Mouse (Mus musculus) hindbrain, embryonic 15.5 days (tissue): ENCODE measurements around the gene Bicral. TPM values are rescaled to one million over a fixed set of nuclear protein-coding genes. Genes with fewer than 3 reads are reported as not detected.
"Not testable (repeated sequence)": the region's sequence is repeated elsewhere in the genome, so short reads cannot be mapped to it uniquely, and the experiment has no call there.

Source experiments
- ATAC-seq: fragments of 200-750 bp; cut with Nextera tagmentation; 2 replicates; pipeline ENCODE4 v1.8.0; 2017; ENCODE audit warnings: low read depth, moderate number of reproducible peaks, moderate TSS enrichment; ENCODE audit not compliant: low FRiP score
- H3K27ac ChIP-seq: fragments of 300-500 bp; sonication (generic); replicated peaks from 2 replicates; pipeline ENCODE4 v1.5.1; 2015; ENCODE audit warnings: mild to moderate bottlenecking, inconsistent platforms
- H3K27me3 ChIP-seq: fragments of 300-500 bp; sonication (generic); 2 replicates; pipeline ENCODE4 v1.6.1; 2015; ENCODE audit warnings: control low read depth, inconsistent platforms
- H3K36me3 ChIP-seq: fragments of 300-500 bp; sonication (generic); 2 replicates; pipeline ENCODE4 v1.6.1; 2015; ENCODE audit warnings: control low read depth, inconsistent platforms
- H3K4me1 ChIP-seq: fragments of 300-500 bp; sonication (generic); replicated peaks from 2 replicates; pipeline ENCODE4 v1.6.1; 2015; ENCODE audit warnings: control low read depth, inconsistent platforms
- H3K4me2 ChIP-seq: fragments of 300-500 bp; sonication (generic); 2 replicates; pipeline ENCODE4 v1.6.1; 2015; ENCODE audit warnings: moderate library complexity, mild to moderate bottlenecking, inconsistent platforms
- H3K4me3 ChIP-seq: fragments of 300-500 bp; sonication (generic); 2 replicates; pipeline ENCODE4 v1.5.1; 2015; ENCODE audit warnings: mild to moderate bottlenecking, inconsistent platforms
- H3K9ac ChIP-seq: fragments of 300-500 bp; sonication (generic); 2 replicates; pipeline ENCODE4 v1.6.1; 2015; ENCODE audit warnings: inconsistent platforms
- H3K9me3 ChIP-seq: fragments of 300-500 bp; sonication (generic); 2 replicates; pipeline ENCODE4 v1.6.1; 2016; ENCODE audit warnings: control low read depth, inconsistent platforms
- WGBS: fragments of 180-500 bp; shearing (Covaris S2); methylation state at CpG from one replicate; pipeline ENCODE4 v1.1.7; 2015; 5-methylcytosine and 5-hydroxymethylcytosine counted together
- polyA plus RNA-seq: library from polyadenylated mRNA; unstranded; fragments of >200 nt; fragmentation: Nextera tagmentation; extraction: Ambion mirVana; gene quantifications from 2 replicates; pipeline ENCODE4 v1.2.1, GENCODE M21; 2015

Bicral gene
- polyA plus RNA-seq, 1 experiment from 2014 or later = 10.3 TPM

DNA sequence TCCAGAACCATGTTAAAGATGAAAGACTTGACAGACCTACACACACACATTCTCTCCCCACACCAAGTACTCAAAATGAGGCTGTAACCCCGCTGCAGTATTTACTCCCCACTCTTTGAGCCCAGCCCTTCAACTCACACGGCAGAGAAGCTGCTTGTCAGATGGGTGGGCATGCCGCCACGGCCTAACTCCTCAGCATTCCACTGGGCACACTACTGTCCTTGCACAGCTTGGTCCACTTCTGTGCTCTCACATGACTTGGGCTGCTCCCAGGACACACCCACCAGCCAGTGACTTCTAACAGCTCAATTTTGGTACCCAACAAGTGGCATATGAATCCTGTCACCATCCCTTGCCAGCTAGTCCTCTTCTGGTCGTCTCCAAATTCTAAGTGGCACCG is 5.0 kb downstream of the Bicral start:
- no peak overlapping the region for H3K9ac ChIP-seq
- 0 out of 2 replicates have a peak overlapping the region, but pooled peaks have one; percentile 2 for H3K4me2 ChIP-seq
- peak; percentile 35; the same call in 1 of the 2 replicates for ATAC-seq
- H3K27ac ChIP-seq = peak overlapping the region; percentile 16; the same call in 1 of the 2 replicates
- no peak overlapping the region for H3K4me3 ChIP-seq
- H3K36me3 ChIP-seq = no peaks in the 10 kb centered on the region
- no peaks in the 10 kb centered on the region for H3K27me3 ChIP-seq
- peaks cover 33% of the 10 kb centered on the region for H3K4me1 ChIP-seq
- H3K9me3 ChIP-seq = no peaks in the 10 kb centered on the region
- 47% methylated on average over 6 of the region's 6 CpGs for WGBS

DNA sequence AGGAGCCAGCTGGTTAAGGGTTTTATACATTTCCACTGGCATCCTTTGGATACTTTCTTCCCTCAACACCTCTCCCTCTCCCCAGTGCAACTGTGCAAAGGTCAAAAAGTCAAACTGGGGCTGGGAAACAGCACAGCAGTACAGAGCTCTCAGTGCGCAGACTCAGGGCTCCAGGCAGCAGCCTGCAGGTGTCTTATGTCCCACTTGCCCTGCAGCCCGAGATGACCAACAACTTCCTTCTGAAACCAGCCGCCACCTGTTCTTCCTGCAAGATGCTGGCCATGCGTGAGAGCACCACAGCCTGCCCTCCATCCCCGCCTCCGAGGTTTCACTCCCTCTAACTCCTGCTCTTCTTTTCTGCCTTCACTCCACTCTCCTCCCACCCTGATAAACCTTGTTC is 5.6 kb downstream of the Bicral start:
- no peaks in the 10 kb centered on the region for H3K27me3 ChIP-seq
- peaks cover 33% of the 10 kb centered on the region for H3K4me1 ChIP-seq
- no peaks in the 10 kb centered on the region for H3K9me3 ChIP-seq
- peak overlapping the region; percentile 16 for H3K27ac ChIP-seq
- H3K4me2 ChIP-seq = no peak overlapping the region
- no peaks in the 10 kb centered on the region for H3K36me3 ChIP-seq
- no peak for ATAC-seq
- H3K9ac ChIP-seq = no peak overlapping the region
- no peak overlapping the region for H3K4me3 ChIP-seq
- WGBS = 40% methylated on average over 6 of the region's 6 CpGs

DNA sequence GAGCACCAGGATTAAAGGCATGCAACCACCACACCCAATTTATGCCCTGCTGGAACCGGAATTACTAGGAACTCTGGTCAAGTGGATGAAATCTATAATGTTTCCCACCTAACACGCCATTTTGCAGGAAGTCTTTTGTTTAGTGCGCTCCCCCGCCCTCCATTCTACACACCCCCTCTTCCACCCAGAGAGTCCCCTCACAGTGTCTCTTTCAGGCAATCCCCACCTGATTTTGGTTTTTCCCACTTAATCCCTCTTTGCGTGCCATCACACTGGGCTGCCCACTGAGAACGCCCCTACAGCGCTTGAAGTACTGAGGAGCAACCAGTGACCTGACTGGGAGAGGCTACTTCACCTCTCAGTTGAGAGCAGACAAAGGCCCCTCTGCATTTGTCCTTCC is 11.1 kb downstream of the Bicral start:
- ATAC-seq = no peak
- Histone ChIP-seq H3K27ac (no peak overlapping the region), H3K9me3 (no peaks in the 10 kb centered on the region), H3K27me3 (no peaks in the 10 kb centered on the region), H3K4me3 (no peak overlapping the region), H3K36me3 (no peaks in the 10 kb centered on the region), H3K4me1 (peaks cover 7% of the 10 kb centered on the region; the same call in 1 of the 2 replicates), H3K4me2 (no peak overlapping the region), H3K9ac (no peak overlapping the region)
- 95% methylated on average over 7 of the region's 7 CpGs for WGBS

DNA sequence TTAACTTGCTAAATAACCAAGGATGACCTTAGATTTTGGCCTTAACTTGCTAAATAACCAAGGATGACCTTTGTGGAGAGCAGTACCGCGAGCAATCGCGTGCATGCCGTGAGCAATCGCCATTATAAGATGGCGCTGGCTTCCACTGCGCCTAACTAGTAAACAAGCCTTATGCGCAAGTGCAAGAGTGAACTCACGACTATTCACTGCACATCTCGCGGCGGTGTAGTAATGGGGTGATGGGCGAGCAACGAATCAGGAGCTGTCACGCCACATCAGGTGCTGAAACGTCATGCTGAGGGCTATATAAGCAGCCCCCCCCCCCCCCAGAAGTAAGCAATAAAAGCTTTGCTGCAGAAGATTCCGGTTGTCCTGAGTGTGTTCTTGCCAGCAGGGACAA is 11.7 kb downstream of the Bicral start:
- ATAC-seq, H3K9me3 ChIP-seq, H3K4me2 ChIP-seq, H3K4me3 ChIP-seq, H3K9ac ChIP-seq, H3K36me3 ChIP-seq, H3K27ac ChIP-seq, H3K4me1 ChIP-seq, H3K27me3 ChIP-seq: not testable (repeated sequence)
- 96% methylated on average over 18 of the region's 18 CpGs for WGBS

DNA sequence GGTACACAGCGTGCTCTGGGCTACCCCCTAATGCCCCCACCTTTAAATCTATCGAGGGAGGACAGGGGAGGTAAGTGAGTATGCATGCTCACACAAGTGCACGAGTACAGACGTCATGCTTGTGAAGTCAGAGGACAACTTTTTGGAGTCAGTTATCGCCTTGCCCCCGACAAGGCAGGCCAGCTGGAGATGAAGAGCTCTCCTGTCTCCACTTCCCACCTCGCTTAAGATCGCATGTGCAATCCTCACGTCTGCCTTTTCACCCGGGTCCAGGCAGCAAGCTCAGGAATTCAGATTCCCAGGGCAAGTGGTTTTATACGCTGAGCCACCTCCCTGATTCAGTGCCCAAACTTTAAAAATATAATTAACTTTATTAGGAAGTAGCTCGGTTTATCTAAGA is 13.0 kb downstream of the Bicral start:
- 87% methylated on average over 12 of the region's 12 CpGs for WGBS
- no peak for ATAC-seq
- no peak overlapping the region for H3K27ac ChIP-seq

DNA sequence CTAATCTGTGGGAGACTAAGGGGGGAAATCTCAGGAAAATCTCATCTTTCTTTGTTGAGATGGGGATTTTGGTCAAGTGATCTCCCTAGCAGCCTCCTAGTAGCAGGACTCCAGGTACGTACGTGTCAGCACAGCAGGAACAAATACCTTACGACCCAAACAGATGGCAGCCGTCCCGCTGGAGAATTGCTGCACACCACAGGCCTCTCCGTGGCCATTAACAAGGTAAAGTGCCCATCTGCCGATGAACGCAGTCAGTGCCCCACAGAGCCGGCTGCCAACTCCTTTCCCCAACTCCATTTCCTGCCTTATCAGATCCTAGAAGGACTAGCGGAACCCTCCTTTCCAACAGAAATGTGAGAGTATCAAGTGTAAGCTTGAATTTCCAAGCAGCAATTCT is 13.5 kb downstream of the Bicral start:
- H3K4me3 ChIP-seq = no peak overlapping the region
- no peak overlapping the region for H3K4me2 ChIP-seq
- no peaks in the 10 kb centered on the region for H3K27me3 ChIP-seq
- no peak overlapping the region for H3K9ac ChIP-seq
- 59% methylated on average over 10 of the region's 10 CpGs for WGBS
- ATAC-seq = no peak
- no peaks in the 10 kb centered on the region for H3K36me3 ChIP-seq
- peaks cover 7% of the 10 kb centered on the region; the same call in 1 of the 2 replicates for H3K4me1 ChIP-seq
- no peaks in the 10 kb centered on the region for H3K9me3 ChIP-seq
- H3K27ac ChIP-seq = no peak overlapping the region

More for the DNA sequence above, 13.0 kb downstream of the Bicral start:
- Histone ChIP-seq H3K4me1 (peaks cover 7% of the 10 kb centered on the region; the same call in 1 of the 2 replicates), H3K4me3 (no peak overlapping the region), H3K9ac (no peak overlapping the region), H3K36me3 (no peaks in the 10 kb centered on the region), H3K27me3 (no peaks in the 10 kb centered on the region), H3K4me2 (no peak overlapping the region), H3K9me3 (no peaks in the 10 kb centered on the region)

DNA sequence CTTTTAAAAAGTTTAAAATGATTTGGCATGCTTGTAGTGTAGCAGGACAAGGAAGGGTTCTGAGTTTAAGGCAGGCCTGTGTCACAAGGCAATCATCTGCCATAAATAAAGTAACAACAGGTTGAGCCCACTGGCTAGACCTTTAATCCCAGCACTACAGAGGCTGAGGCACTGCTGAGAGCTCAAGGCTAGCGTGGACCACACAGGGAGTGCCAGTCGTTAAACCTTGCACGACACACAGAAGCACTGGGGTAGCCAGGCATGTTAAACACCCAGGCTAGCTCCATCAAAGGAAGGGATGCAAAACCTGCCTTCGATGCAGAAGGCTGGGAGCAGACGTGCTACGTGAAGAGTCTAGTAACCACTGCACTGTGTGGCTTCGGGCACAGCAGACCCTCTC is 14.6 kb downstream of the Bicral start:
- H3K9ac ChIP-seq = no peak overlapping the region
- no peak overlapping the region; the same call in 1 of the 2 replicates for H3K27ac ChIP-seq
- H3K4me3 ChIP-seq = no peak overlapping the region
- WGBS = 69% methylated on average over 7 of the region's 7 CpGs
- H3K36me3 ChIP-seq = no peaks in the 10 kb centered on the region
- H3K4me2 ChIP-seq = no peak overlapping the region
- ATAC-seq = no peak
- no peaks in the 10 kb centered on the region for H3K27me3 ChIP-seq
- peaks cover 7% of the 10 kb centered on the region; the same call in 1 of the 2 replicates for H3K4me1 ChIP-seq
- no peaks in the 10 kb centered on the region for H3K9me3 ChIP-seq

DNA sequence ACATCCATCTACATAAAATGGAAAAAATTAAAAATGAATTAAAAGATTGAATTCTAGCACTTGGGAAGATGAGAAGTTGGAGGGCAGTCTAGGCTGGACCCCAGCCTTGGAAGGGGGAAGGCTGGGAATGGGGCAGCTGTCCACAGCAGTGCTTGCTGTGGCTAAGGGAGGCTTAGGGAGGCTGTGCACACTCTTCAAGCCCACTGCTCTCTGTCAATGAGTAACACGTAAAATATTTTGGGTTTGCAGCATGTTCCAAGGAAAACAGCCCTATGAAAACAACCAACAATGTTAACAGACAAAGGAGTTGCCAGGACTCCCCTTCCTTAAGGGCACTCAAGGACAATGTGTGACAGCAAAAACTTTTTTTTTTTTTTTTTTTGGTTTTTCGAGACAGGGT is 15.3 kb downstream of the Bicral start:
- Histone ChIP-seq H3K27ac (no peak overlapping the region), H3K4me2 (no peak overlapping the region), H3K27me3 (no peaks in the 10 kb centered on the region), H3K36me3 (no peaks in the 10 kb centered on the region), H3K4me3 (no peak overlapping the region), H3K9ac (no peak overlapping the region), H3K9me3 (no peaks in the 10 kb centered on the region), H3K4me1 (peaks cover 7% of the 10 kb centered on the region; the same call in 1 of the 2 replicates)
- ATAC-seq = no peak
- 83% methylated on average over 2 of the region's 2 CpGs for WGBS

DNA sequence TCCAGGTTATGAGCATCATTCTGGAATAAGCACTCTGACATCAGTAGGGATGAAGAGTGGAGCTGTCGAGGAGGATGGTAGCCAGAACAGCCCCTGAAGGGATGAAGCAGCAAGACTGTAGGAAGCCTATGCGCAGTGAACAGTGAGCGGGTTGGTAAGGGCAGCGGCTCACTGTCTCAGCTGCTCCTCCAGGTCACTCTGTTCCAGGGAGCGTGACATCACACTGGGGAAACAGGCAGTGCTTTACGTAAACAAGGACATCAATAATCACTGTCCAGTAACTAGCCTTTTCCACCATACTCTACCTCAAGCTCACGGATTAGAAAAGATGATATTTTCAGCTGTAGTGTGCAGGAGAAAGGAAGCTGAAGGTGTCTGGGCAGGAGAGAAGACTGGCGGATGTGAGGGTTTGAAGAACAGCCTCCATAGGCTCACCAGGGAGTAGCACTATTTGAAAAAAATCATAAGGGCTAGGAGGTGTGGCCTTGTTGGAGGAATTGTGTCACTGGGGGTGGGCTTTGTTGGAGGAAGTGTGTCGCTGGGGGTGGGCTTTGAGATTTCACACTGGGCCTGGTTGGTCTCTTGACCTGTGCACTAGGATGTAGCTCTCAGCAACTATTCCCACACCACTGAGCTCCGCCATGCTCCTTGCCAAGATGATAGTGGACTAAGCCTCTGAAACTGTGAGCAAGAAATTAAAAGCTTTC is 17.8 kb downstream of the Bicral start:
- H3K9me3 ChIP-seq = no peaks in the 10 kb centered on the region
- no peaks in the 10 kb centered on the region for H3K36me3 ChIP-seq
- H3K27ac ChIP-seq = no peak overlapping the region
- no peak overlapping the region for H3K4me3 ChIP-seq
- H3K4me1 ChIP-seq = peaks cover 7% of the 10 kb centered on the region; the same call in 1 of the 2 replicates
- H3K4me2 ChIP-seq = no peak overlapping the region
- WGBS = 90% methylated on average over 10 of the region's 10 CpGs
- no peaks in the 10 kb centered on the region for H3K27me3 ChIP-seq
- H3K9ac ChIP-seq = no peak overlapping the region
- no peak for ATAC-seq

DNA sequence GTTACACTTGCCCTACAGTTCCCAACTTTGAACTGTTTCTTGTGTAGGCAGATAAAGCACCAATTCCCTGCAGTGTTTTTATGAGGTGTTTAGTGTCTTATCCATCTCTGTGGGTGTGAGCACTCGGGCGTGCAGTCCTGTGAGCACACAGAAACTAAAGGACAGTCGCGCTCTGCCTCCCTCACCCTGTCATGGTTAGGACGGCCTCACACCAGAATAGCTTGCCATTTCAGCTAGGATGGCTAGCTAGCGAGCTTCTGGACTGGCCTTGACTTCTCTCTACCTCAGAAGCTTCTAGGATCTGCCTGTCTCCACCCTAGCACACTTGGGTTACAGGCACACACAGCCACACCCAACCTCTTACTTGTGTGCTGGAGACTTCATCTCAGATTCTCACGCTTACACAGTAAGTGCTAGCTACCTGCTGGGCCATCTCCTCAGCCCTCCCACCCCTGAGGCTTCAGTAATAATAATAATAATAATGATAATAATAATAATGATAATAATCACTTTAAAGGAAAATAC is 19.8 kb downstream of the Bicral start:
- Histone ChIP-seq H3K9me3 (no peaks in the 10 kb centered on the region), H3K4me2 (no peak overlapping the region), H3K4me1 (no peaks in the 10 kb centered on the region), H3K36me3 (no peaks in the 10 kb centered on the region), H3K9ac (no peak overlapping the region), H3K4me3 (no peak overlapping the region), H3K27ac (no peak overlapping the region), H3K27me3 (no peaks in the 10 kb centered on the region)
- WGBS = 75% methylated on average over 7 of the region's 7 CpGs
- ATAC-seq = no peak

DNA sequence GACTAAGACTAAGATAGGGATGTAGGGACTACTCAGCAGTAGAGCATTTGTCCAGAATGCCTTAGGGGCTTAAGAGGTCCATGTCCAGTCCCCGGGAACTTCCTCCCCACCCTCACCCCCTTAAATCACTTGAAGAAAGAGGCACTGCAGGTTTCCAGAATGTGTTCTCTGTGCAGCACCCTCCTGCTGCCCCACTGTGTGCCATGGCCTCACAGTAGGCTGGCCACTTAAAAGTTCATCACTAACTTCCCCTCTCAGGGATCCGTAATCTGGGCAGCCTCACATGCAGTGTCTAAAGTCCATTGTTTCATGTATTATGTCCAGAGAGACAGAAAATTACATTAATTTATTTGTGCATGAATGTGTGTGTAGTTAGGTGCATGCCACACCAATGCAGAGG is 20.4 kb downstream of the Bicral start:
- Histone ChIP-seq H3K4me2 (no peak overlapping the region), H3K9me3 (no peaks in the 10 kb centered on the region), H3K4me3 (no peak overlapping the region), H3K9ac (no peak overlapping the region), H3K36me3 (no peaks in the 10 kb centered on the region), H3K27ac (no peak overlapping the region), H3K4me1 (no peaks in the 10 kb centered on the region), H3K27me3 (no peaks in the 10 kb centered on the region)
- WGBS = 87% methylated on average over 2 of the region's 2 CpGs
- no peak for ATAC-seq

DNA sequence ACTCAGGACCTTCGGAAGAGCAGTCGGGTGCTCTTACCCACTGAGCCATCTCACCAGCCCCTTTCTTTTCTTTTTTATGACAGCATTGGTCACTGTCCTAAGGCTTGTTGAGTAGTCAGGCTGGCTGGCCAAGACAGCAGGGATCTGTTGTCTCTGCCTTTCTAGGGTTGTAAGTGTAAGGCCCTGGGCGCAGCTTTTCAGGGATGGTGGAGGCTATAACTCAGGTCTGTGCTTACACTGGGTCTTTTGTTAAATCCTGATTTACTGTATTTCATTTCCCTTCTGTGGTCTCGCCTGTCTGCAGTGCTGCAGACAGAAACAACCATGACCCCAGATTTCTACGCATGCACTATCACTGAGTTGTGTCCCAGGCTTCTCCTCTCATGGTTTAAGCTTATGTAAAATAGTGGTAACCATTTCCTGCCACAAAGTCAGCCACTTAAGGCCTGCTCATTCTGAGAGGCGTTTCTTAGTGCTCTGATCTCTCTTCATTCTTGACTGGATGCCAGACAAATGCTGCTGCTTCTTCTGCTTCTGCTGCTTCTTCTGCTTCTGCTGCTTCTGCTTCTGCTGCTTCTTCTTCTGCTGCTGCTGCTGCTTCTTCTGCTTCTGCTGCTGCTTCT is 23.1 kb downstream of the Bicral start:
- Histone ChIP-seq H3K4me3 (no peak overlapping the region), H3K9me3 (no peaks in the 10 kb centered on the region), H3K36me3 (no peaks in the 10 kb centered on the region), H3K4me2 (no peak overlapping the region), H3K27ac (no peak overlapping the region), H3K9ac (no peak overlapping the region), H3K27me3 (no peaks in the 10 kb centered on the region), H3K4me1 (no peaks in the 10 kb centered on the region)
- 85% methylated on average over 6 of the region's 6 CpGs for WGBS
- ATAC-seq = no peak
